In the genomic region with DNA sequence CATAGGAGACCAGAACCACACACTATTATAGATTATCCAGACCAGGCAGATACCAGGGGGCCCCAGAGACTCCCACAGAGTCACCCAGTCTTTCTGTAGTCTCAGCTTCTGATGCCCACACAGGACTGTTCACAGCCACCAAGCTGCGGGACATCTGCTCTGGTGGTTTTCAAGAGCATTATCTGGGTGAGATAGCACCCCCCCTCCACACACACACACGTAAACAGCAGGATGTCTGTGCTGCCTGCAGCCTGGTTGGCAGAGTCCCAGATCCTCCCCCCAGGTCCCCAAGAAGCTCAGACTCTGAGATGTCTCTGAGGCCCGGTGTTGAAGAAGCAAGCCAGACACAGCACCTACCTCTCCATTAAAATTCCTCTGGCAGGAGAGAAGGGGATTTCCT, we compare ENCODE assay signal across 8 mouse cellular contexts. TPM values are rescaled to one million over a fixed set of nuclear protein-coding genes. Genes with fewer than 3 reads are reported as not detected.
A peak's percentile ranks its signal among the peaks of the same experiment; 100 is the strongest.
DNase-seq lines count a peak whose midpoint lies in the region; ATAC-seq and TF ChIP-seq lines count a peak whose summit lies in the region.
"Had no signal": no experiment of that assay in that cellular context is flagged by ENCODE, and none has a peak within 500 bp of the region (broad histone marks: within the 10 kb centered on the region; RNA-seq: fewer than 3 reads in every experiment).

No protein-coding gene starts in this region.

- H3K4me2 ChIP-seq in kidney, embryonic 15.5 days: 0 out of 2 replicates have a peak overlapping the region, but pooled peaks have one; percentile 1
- no peak overlapping the region for H3K4me2 ChIP-seq in limb, embryonic 15.5 days
- H3K4me2 ChIP-seq: neural tube, embryonic 12.5 days had no signal

- no peaks in the 10 kb centered on the region for H3K36me3 ChIP-seq in kidney, embryonic 15.5 days
- H3K36me3 ChIP-seq in kidney, adult 2 months (ENCODE audit: control insufficient read depth, insufficient read depth, low read length): no peaks in the 10 kb centered on the region
- H3K36me3 ChIP-seq in limb, embryonic 15.5 days: no peaks in the 10 kb centered on the region
- H3K36me3 ChIP-seq: neural tube, embryonic 12.5 days had no signal

- H3K4me3 ChIP-seq in kidney, embryonic 15.5 days (replicated peaks): no peak overlapping the region
- H3K4me3 ChIP-seq in kidney, adult 2 months (ENCODE audit: insufficient read depth, low read depth, low read length): no peak overlapping the region
- H3K4me3 ChIP-seq in limb, embryonic 15.5 days: no peak overlapping the region
- H3K4me3 ChIP-seq: neural tube, embryonic 12.5 days had no signal

- 56% methylated on average over 3 of the region's 3 CpGs for WGBS in kidney, embryonic 15.5 days
- 55% methylated on average over 3 of the region's 3 CpGs for WGBS in kidney, adult 2 months
- 18% methylated on average over 3 of the region's 3 CpGs for WGBS in limb, embryonic 15.5 days

- H3K9me3 ChIP-seq in kidney, embryonic 15.5 days (replicated peaks): no peaks in the 10 kb centered on the region
- no peaks in the 10 kb centered on the region for H3K9me3 ChIP-seq in limb, embryonic 15.5 days
- H3K9me3 ChIP-seq: neural tube, embryonic 12.5 days had no signal

- H3K9ac ChIP-seq in kidney, embryonic 15.5 days: no peak overlapping the region
- no peak overlapping the region for H3K9ac ChIP-seq in limb, embryonic 15.5 days
- H3K9ac ChIP-seq: neural tube, embryonic 12.5 days had no signal

- TF ChIP-seq POLR2A in kidney, adult 2 months (IDR thresholded peaks at IDR 0.05; ENCODE audit: low read depth, low read length): no peak

- H3K27me3 ChIP-seq in kidney, embryonic 15.5 days: peaks cover 4% of the 10 kb centered on the region; the same call in 1 of the 2 replicates
- H3K27me3 ChIP-seq in kidney, adult 2 months (replicated peaks; ENCODE audit: control insufficient read depth, insufficient read depth, low read length): no peaks in the 10 kb centered on the region
- H3K27me3 ChIP-seq in limb, embryonic 15.5 days: no peaks in the 10 kb centered on the region
- H3K27me3 ChIP-seq: neural tube, embryonic 12.5 days had no signal

- TF ChIP-seq CTCF in kidney, adult 2 months (conservative IDR thresholded peaks at IDR 0.05; ENCODE audit: insufficient read depth, insufficient read length, low read depth, low read length): no peak

- no peak for DNase-seq in kidney, adult 2 months
- peak; percentile 90 for DNase-seq in brain, adult 2 months (ENCODE audit: low read depth, low spot score)
- DNase-seq in neural tube, embryonic 10.5 days (ENCODE audit: extremely low spot score, low spot score): no peak
- DNase-seq in spleen, postnatal 36 days (ENCODE audit: low spot score in 2 of 2): no peak

- H3K27ac ChIP-seq in kidney, embryonic 15.5 days: peak overlapping the region; percentile 58
- H3K27ac ChIP-seq in kidney, adult 2 months (ENCODE audit: insufficient read depth, low read depth, low read length): no peak overlapping the region
- H3K27ac ChIP-seq in limb, embryonic 15.5 days: peak overlapping the region; percentile 72
- H3K27ac ChIP-seq: neural tube, embryonic 12.5 days had no signal

- H3K4me1 ChIP-seq in kidney, embryonic 15.5 days: peaks cover 38% of the 10 kb centered on the region
- H3K4me1 ChIP-seq in kidney, adult 2 months (ENCODE audit: control insufficient read depth, insufficient read depth, low read length): no peaks in the 10 kb centered on the region
- peaks cover 40% of the 10 kb centered on the region for H3K4me1 ChIP-seq in limb, embryonic 15.5 days

- no peak for ATAC-seq in kidney, embryonic 15.5 days (replicated peaks; ENCODE audit: low FRiP score)
- ATAC-seq in CD4-positive, CD25-positive, alpha-beta regulatory T cell, adult 4 months: peak; percentile 63
- ATAC-seq in limb, embryonic 15.5 days (ENCODE audit: insufficient number of reproducible peaks, low FRiP score, low TSS enrichment, low read depth): no peak

RNA-seq across cellular contexts. Expression of gene Mybph, which starts 2.3 kb away (rescaled TPM):
- 6.1 and 9.3 TPM in 2 replicates for polyA plus RNA-seq in kidney, embryonic 15.5 days (2015; fragmentation: Nextera tagmentation; extraction: Ambion mirVana)
- polyA plus RNA-seq in kidney, adult 2 months (2012; rRNA removed): 0.12 and 0.89 TPM in 2 replicates
- not detected for polyA plus RNA-seq in CD4-positive, CD25-positive, alpha-beta regulatory T cell, adult 4 months (2017; shearing (Covaris generic))
- 55.8 and 102 TPM in 2 replicates for polyA plus RNA-seq in limb, embryonic 15.5 days (2015; fragmentation: Nextera tagmentation; extraction: Ambion mirVana)

RNA-seq across cellular contexts. Expression of gene Chil1, which starts 13.6 kb away (rescaled TPM):
- 1.7 and 2.2 TPM in 2 replicates for polyA plus RNA-seq in kidney, embryonic 15.5 days (2015; fragmentation: Nextera tagmentation; extraction: Ambion mirVana)
- 0.56 TPM in 2 replicates for polyA plus RNA-seq in kidney, adult 2 months (2012; rRNA removed)
- polyA plus RNA-seq in CD4-positive, CD25-positive, alpha-beta regulatory T cell, adult 4 months (2017; shearing (Covaris generic)): under 1 TPM; 0.51 to 0.94 TPM
- 9.8 and 13.6 TPM in 2 replicates for polyA plus RNA-seq in limb, embryonic 15.5 days (2015; fragmentation: Nextera tagmentation; extraction: Ambion mirVana)

RNA-seq across cellular contexts. Expression of gene Adora1, which starts 39.7 kb away (rescaled TPM):
- polyA plus RNA-seq in kidney, embryonic 15.5 days (2015; fragmentation: Nextera tagmentation; extraction: Ambion mirVana): 7.7 and 8.2 TPM in 2 replicates
- polyA plus RNA-seq in kidney, adult 2 months (2012; rRNA removed): 13.5 and 16.6 TPM in 2 replicates
- under 1 TPM in 1 of 2 experiments, not detected in 1; 0.26 TPM for polyA plus RNA-seq in CD4-positive, CD25-positive, alpha-beta regulatory T cell, adult 4 months (2017; shearing (Covaris generic))
- polyA plus RNA-seq in limb, embryonic 15.5 days (2015; fragmentation: Nextera tagmentation; extraction: Ambion mirVana): 1.8 and 2.0 TPM in 2 replicates
